Mouse (Mus musculus) bone marrow macrophage, adult 2 months (primary cell): ENCODE measurements at regions not wholly inside any gene's neighbourhood (a gene's known extent, or its start where the extent isn't known, plus 50 kb on each side); places are given as distances from the start of the nearest gene placed in this dataset.

Experiments
- CTCF ChIP-seq: IDR thresholded peaks from 2 replicates; pipeline ENCODE4 v1.5.1; 2012; ENCODE audit warnings: low read depth, mild to moderate bottlenecking, low read length, moderate library complexity
- POLR2A ChIP-seq: IDR thresholded peaks from 2 replicates; pipeline ENCODE4 v1.6.1; 2012; ENCODE audit warnings: mild to moderate bottlenecking, low read depth, low read length, borderline replicate concordance

- no peak for TF ChIP-seq POLR2A
- TF ChIP-seq CTCF: no peak
These were observed 151.8 kb upstream of the Maf start for GRCm38 (mm10) chr8:115859406-115859805.
